Mouse (Mus musculus) megakaryocyte, embryonic 14.5 days (primary cell): Measurements from ENCODE around the gene Slc22a4.
"Not testable (repeated sequence)": the region's sequence is repeated elsewhere in the genome, so short reads cannot be mapped to it uniquely, and the experiment has no call there.

Source experiments
- FLI1 ChIP-seq: IDR thresholded peaks from 2 replicates; pipeline ENCODE4 v1.6.1; 2012; ENCODE audit warnings: low read length, inconsistent platforms, mixed read lengths
- GATA1 ChIP-seq: IDR thresholded peaks from 3 replicates; pipeline ENCODE4 v1.6.1; 2012; ENCODE audit warnings: mixed read lengths, low read length, inconsistent platforms, borderline replicate concordance

DNA sequence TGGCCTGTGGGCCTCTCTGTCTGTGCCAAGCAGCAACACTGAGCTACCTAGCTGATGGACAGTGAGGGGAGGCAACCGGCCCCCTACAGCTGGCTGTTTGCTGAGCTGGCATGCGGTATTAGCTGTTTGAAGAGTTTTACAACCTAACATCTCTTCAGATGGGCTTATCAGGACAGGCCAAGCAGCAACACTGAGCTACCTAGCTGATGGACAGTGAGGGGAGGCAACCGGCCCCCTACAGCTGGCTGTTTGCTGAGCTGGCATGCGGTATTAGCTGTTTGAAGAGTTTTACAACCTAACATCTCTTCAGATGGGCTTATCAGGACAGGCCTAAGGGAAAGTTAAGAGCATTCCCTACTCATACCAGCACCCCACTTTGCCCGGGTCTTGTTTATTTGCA is 21.5 kb downstream of the Slc22a4 start:
- not testable (repeated sequence) for TF ChIP-seq GATA1, FLI1
